Mouse (Mus musculus): Measurements from ENCODE around the gene Gm10260. TPM values are rescaled to one million over a fixed set of nuclear protein-coding genes. Genes with fewer than 3 reads are reported as not detected.

Gm10260 gene
- polyA plus RNA-seq, 1 experiment from 2014 or later, result 2.4 TPM

GRCm38 (mm10) chr13:97743229-97743988 lies 17.0 kb downstream of the Gm10260 start:
- Histone ChIP-seq H3K9ac (replicated peaks) (no peak overlapping the region), H3K27ac (replicated peaks) (no peak overlapping the region), H3K27me3 (replicated peaks) (no peaks in the 10 kb centered on the region), H3K4me1 (peaks cover 18% of the 10 kb centered on the region), H3K9me3 (replicated peaks) (no peaks in the 10 kb centered on the region), H3K36me3 (no peaks in the 10 kb centered on the region), H3K4me2 (no peak overlapping the region), H3K4me3 (replicated peaks) (no peak overlapping the region)
- ATAC-seq (ENCODE audit: low FRiP score), result no peak
- 35% methylated on average over 3 of the region's 3 CpGs for WGBS

- H3K9me3 ChIP-seq (replicated peaks), result no peaks in the 10 kb centered on the region
- no peak overlapping the region for H3K27ac ChIP-seq (replicated peaks)
- no peak for ATAC-seq (ENCODE audit: low FRiP score)
- WGBS, result 90% methylated on average over 6 of the region's 6 CpGs
- H3K9ac ChIP-seq (replicated peaks), result no peak overlapping the region
- no peaks in the 10 kb centered on the region for H3K4me1 ChIP-seq
- no peak overlapping the region for H3K4me3 ChIP-seq (replicated peaks)
- H3K36me3 ChIP-seq, result no peaks in the 10 kb centered on the region
- H3K4me2 ChIP-seq, result no peak overlapping the region
- H3K27me3 ChIP-seq (replicated peaks), result no peaks in the 10 kb centered on the region
These were observed 24.5 kb downstream of the Gm10260 start for GRCm38 (mm10) chr13:97735931-97736330.

- WGBS, result 96% methylated on average over 3 of the region's 3 CpGs
- no peak overlapping the region for H3K4me2 ChIP-seq
These were observed 25.7 kb downstream of the Gm10260 start for GRCm38 (mm10) chr13:97734760-97735159.

GRCm38 (mm10) chr13:97725160-97725825 lies 35.1 kb downstream of the Gm10260 start:
- H3K4me2 ChIP-seq, result no peak overlapping the region
- H3K27ac ChIP-seq (replicated peaks), result no peak overlapping the region
- no peak overlapping the region for H3K9ac ChIP-seq (replicated peaks)
- no peaks in the 10 kb centered on the region for H3K27me3 ChIP-seq (replicated peaks)
- no peaks in the 10 kb centered on the region for H3K36me3 ChIP-seq
- no peak overlapping the region for H3K4me3 ChIP-seq (replicated peaks)
- H3K4me1 ChIP-seq, result 0 out of 2 replicates have a peak, but pooled peaks cover 5% of the 10 kb centered on the region
- WGBS, result 74% methylated on average over 11 of the region's 11 CpGs
- no peak for ATAC-seq (ENCODE audit: low FRiP score)
- H3K9me3 ChIP-seq (replicated peaks), result no peaks in the 10 kb centered on the region

More at GRCm38 (mm10) chr13:97734760-97735159, 25.7 kb downstream of the Gm10260 start:
- H3K36me3 ChIP-seq, result no peaks in the 10 kb centered on the region
- H3K27ac ChIP-seq (replicated peaks), result no peak overlapping the region
- no peaks in the 10 kb centered on the region for H3K4me1 ChIP-seq
- H3K4me3 ChIP-seq (replicated peaks), result no peak overlapping the region
- no peaks in the 10 kb centered on the region for H3K27me3 ChIP-seq (replicated peaks)
- no peak for ATAC-seq (ENCODE audit: low FRiP score)
- H3K9me3 ChIP-seq (replicated peaks), result no peaks in the 10 kb centered on the region
- H3K9ac ChIP-seq (replicated peaks), result no peak overlapping the region

GRCm38 (mm10) chr13:97724551-97724950 lies 35.9 kb downstream of the Gm10260 start:
- 68% methylated on average over 6 of the region's 6 CpGs for WGBS
- no peaks in the 10 kb centered on the region for H3K9me3 ChIP-seq (replicated peaks)
- no peak for ATAC-seq (ENCODE audit: low FRiP score)
- no peak overlapping the region for H3K9ac ChIP-seq (replicated peaks)
- H3K27me3 ChIP-seq (replicated peaks), result no peaks in the 10 kb centered on the region
- no peaks in the 10 kb centered on the region for H3K36me3 ChIP-seq
- H3K4me1 ChIP-seq, result 0 out of 2 replicates have a peak, but pooled peaks cover 5% of the 10 kb centered on the region
- H3K4me2 ChIP-seq, result no peak overlapping the region
- H3K4me3 ChIP-seq (replicated peaks), result no peak overlapping the region
- H3K27ac ChIP-seq (replicated peaks), result no peak overlapping the region

GRCm38 (mm10) chr13:97712506-97713275 lies 47.7 kb downstream of the Gm10260 start:
- H3K27me3 ChIP-seq (replicated peaks), result no peaks in the 10 kb centered on the region
- no peak for ATAC-seq (ENCODE audit: low FRiP score)
- H3K4me1 ChIP-seq, result no peaks in the 10 kb centered on the region
- H3K9ac ChIP-seq (replicated peaks), result no peak overlapping the region
- H3K27ac ChIP-seq (replicated peaks), result no peak overlapping the region
- 70% methylated on average over 8 of the region's 8 CpGs for WGBS
- no peaks in the 10 kb centered on the region for H3K36me3 ChIP-seq
- no peak overlapping the region for H3K4me3 ChIP-seq (replicated peaks)
- no peak overlapping the region for H3K4me2 ChIP-seq
- H3K9me3 ChIP-seq (replicated peaks), result no peaks in the 10 kb centered on the region

GRCm38 (mm10) chr13:97711510-97711909 lies 48.9 kb downstream of the Gm10260 start:
- H3K36me3 ChIP-seq, result no peaks in the 10 kb centered on the region
- H3K27me3 ChIP-seq (replicated peaks), result no peaks in the 10 kb centered on the region
- H3K9ac ChIP-seq (replicated peaks), result no peak overlapping the region
- no peaks in the 10 kb centered on the region for H3K9me3 ChIP-seq (replicated peaks)
- H3K4me3 ChIP-seq (replicated peaks), result no peak overlapping the region
- ATAC-seq (ENCODE audit: low FRiP score), result no peak
- WGBS, result 95% methylated on average over 2 of the region's 2 CpGs
- H3K4me2 ChIP-seq, result no peak overlapping the region
- no peaks in the 10 kb centered on the region for H3K4me1 ChIP-seq
- no peak overlapping the region for H3K27ac ChIP-seq (replicated peaks)
